Comparison of ENCODE assay signal across 24 mouse cellular contexts in the genomic region with DNA sequence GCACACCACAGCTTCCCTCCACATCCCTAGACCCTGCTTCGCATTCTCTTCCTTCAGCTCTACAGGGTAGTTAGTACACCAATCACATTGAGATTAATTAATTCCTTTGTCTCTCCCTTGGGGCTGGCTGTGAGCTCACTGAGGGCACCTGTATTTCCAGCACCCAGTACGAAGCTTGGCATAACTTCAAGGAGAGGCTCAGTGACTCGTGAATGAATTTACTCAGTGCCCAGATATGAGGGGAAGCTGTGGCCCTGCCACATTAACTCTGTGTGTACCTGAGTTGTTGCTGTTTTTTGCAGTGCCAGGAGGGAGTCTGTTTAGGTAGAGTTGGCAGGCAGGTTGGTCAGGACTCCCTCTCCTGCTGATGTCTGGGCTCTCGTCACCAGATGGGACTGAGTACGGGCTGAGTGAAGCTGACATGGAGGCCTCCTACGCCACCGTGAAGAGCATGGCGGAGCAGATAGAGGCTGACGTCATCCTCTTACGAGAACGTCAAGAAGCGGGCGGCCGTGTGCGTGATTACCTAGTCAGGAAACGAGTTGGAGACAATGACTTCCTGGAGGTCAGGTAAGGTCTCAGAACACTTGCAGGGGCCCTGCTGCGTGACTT. TPM values are rescaled to one million over a fixed set of nuclear protein-coding genes. Genes with fewer than 3 reads are reported as not detected.
DNase-seq lines count a peak whose midpoint lies in the region; ATAC-seq and TF ChIP-seq lines count a peak whose summit lies in the region.
"Had no signal": no experiment of that assay in that cellular context is flagged by ENCODE, and none has a peak within 500 bp of the region (broad histone marks: within the 10 kb centered on the region; RNA-seq: fewer than 3 reads in every experiment).

No protein-coding gene starts in this region.

- H3K4me2 ChIP-seq in heart, embryonic 14.5 days (ENCODE audit: low read length), result no peak overlapping the region
- H3K4me2 ChIP-seq: embryonic facial prominence, embryonic 15.5 days; heart, embryonic 13.5 days; hindbrain, embryonic 12.5 days had no signal

- H3K27me3 ChIP-seq in cerebellum, adult 2 months (ENCODE audit: control insufficient read depth, insufficient read depth, low read length), result no peaks in the 10 kb centered on the region
- H3K27me3 ChIP-seq in heart, embryonic 14.5 days (ENCODE audit: control insufficient read depth, insufficient read depth, low read length), result no peaks in the 10 kb centered on the region
- H3K27me3 ChIP-seq: CH12.LX; embryonic facial prominence, embryonic 15.5 days; heart, embryonic 13.5 days; hindbrain, embryonic 12.5 days; Patski had no signal

- TF ChIP-seq POLR2A in cerebellum, adult 2 months (IDR thresholded peaks at IDR 0.05; ENCODE audit: borderline replicate concordance, insufficient read depth, low read length), result no peak

- H3K9me3 ChIP-seq in heart, embryonic 14.5 days (ENCODE audit: control insufficient read depth, low read length), result no peaks in the 10 kb centered on the region
- H3K9me3 ChIP-seq: embryonic facial prominence, embryonic 15.5 days; heart, embryonic 13.5 days; hindbrain, embryonic 12.5 days had no signal

- 0 out of 2 replicates have a peak overlapping the region, but pooled peaks have one; percentile 48 for H3K9ac ChIP-seq in heart, embryonic 14.5 days (ENCODE audit: low read length)
- H3K9ac ChIP-seq: embryonic facial prominence, embryonic 15.5 days; heart, embryonic 13.5 days; hindbrain, embryonic 12.5 days had no signal

- peak overlapping the region; percentile 29 for H3K27ac ChIP-seq in cerebellum, adult 2 months (ENCODE audit: insufficient read depth, low read length)
- no peak overlapping the region for H3K27ac ChIP-seq in heart, embryonic 14.5 days (replicated peaks in 1 of 2; ENCODE audit: control insufficient read depth in 1 of 2, insufficient read depth in 1 of 2, low read depth in 2 of 2, low read length in 2 of 2)
- H3K27ac ChIP-seq: embryonic facial prominence, embryonic 15.5 days; gastrocnemius, adult 2 months; heart, embryonic 13.5 days; hindbrain, embryonic 12.5 days had no signal

- 27% methylated on average over 17 of the region's 17 CpGs for WGBS in cerebellum, adult 2 months
- 73% methylated on average over 17 of the region's 17 CpGs for WGBS in heart, embryonic 14.5 days

- H3K36me3 ChIP-seq in heart, embryonic 14.5 days (ENCODE audit: control insufficient read depth, insufficient read depth, low read length), result peaks cover 47% of the 10 kb centered on the region

- peaks cover 19% of the 10 kb centered on the region for H3K4me1 ChIP-seq in cerebellum, adult 2 months (ENCODE audit: control insufficient read depth, insufficient read depth, low read length)
- no peaks in the 10 kb centered on the region for H3K4me1 ChIP-seq in heart, embryonic 14.5 days (ENCODE audit: control insufficient read depth in 2 of 2, insufficient read depth in 2 of 2, low read length in 2 of 2)
- H3K4me1 ChIP-seq: embryonic facial prominence, embryonic 15.5 days; hindbrain, embryonic 12.5 days had no signal

- TF ChIP-seq CTCF in cerebellum, adult 2 months (IDR thresholded peaks at IDR 0.05; ENCODE audit: borderline replicate concordance, insufficient read depth, low read depth, low read length), result no peak

- peak; percentile 48 to 56 for DNase-seq in cerebellum, adult 2 months
- DNase-seq in cerebellum, adult 11 months, result no peak
- DNase-seq in heart, adult 11 months, result no peak
- peak; percentile 36 for DNase-seq in kidney, postnatal 14 days
- no peak for DNase-seq in kidney, adult 9 months
- DNase-seq in spleen, postnatal 10 days (ENCODE audit: low spot score in 2 of 2), result no peak
- DNase-seq: adrenal gland, adult 2 months; adrenal gland, postnatal 25 days; cerebellum, adult 8-10 months; embryo, embryonic 11 days; gastrocnemius, adult 2 months; gastrocnemius, postnatal 25 days; heart, postnatal 10 days; heart, postnatal 4 days had no signal

- H3K4me3 ChIP-seq in cerebellum, adult 2 months (replicated peaks; ENCODE audit: insufficient read depth, low read depth, low read length), result no peak overlapping the region
- no peak overlapping the region for H3K4me3 ChIP-seq in heart, embryonic 14.5 days (ENCODE audit: control insufficient read depth in 1 of 2, insufficient read depth in 1 of 2, low read depth in 1 of 2, low read length in 2 of 2)
- H3K4me3 ChIP-seq: embryonic facial prominence, embryonic 15.5 days; erythroblast, embryonic 14.5 days; gastrocnemius, adult 2 months; heart, embryonic 13.5 days; hindbrain, embryonic 12.5 days had no signal

- ATAC-seq in heart, embryonic 14.5 days (ENCODE audit: insufficient number of reproducible peaks, insufficient read depth, low FRiP score, low read depth), result no peak
- ATAC-seq: hindbrain, embryonic 16.5 days; inflammation-experienced regulatory T-cells, adult 6 months; intestine, postnatal 0 days; Patski had no signal

RNA-seq across cellular contexts. Expression of gene Gtpbp1, which starts 16.1 kb away (rescaled TPM):
- polyA plus RNA-seq in cerebellum, adult 2 months (2012; rRNA removed), result 52.5 and 59.5 TPM in 2 replicates
- 25.3 and 26.2 TPM in 2 replicates for polyA plus RNA-seq in heart, embryonic 14.5 days (2014; fragmentation: Nextera tagmentation; extraction: Ambion mirVana)

RNA-seq across cellular contexts. Expression of gene Josd1, which starts 19.0 kb away (rescaled TPM):
- polyA plus RNA-seq in cerebellum, adult 2 months (2012; rRNA removed), result 43.8 and 45.0 TPM in 2 replicates
- polyA plus RNA-seq in heart, embryonic 14.5 days (2014; fragmentation: Nextera tagmentation; extraction: Ambion mirVana), result 17.5 and 18.2 TPM in 2 replicates

RNA-seq across cellular contexts. Expression of gene Sun2, which starts 35.6 kb away (rescaled TPM):
- 42.7 and 45.2 TPM in 2 replicates for polyA plus RNA-seq in cerebellum, adult 2 months (2012; rRNA removed)
- polyA plus RNA-seq in heart, embryonic 14.5 days (2014; fragmentation: Nextera tagmentation; extraction: Ambion mirVana), result 6.7 and 7.7 TPM in 2 replicates

RNA-seq across cellular contexts. Expression of gene Tomm22, which starts 36.0 kb away (rescaled TPM):
- polyA plus RNA-seq in cerebellum, adult 2 months (2012; rRNA removed), result 99.9 and 106 TPM in 2 replicates
- polyA plus RNA-seq in heart, embryonic 14.5 days (2014; fragmentation: Nextera tagmentation; extraction: Ambion mirVana), result 233 and 237 TPM in 2 replicates

RNA-seq across cellular contexts. Expression of gene Cby1, which starts 47.7 kb away (rescaled TPM):
- polyA plus RNA-seq in cerebellum, adult 2 months (2012; rRNA removed), result 30.3 and 32.3 TPM in 2 replicates
- polyA plus RNA-seq in heart, embryonic 14.5 days (2014; fragmentation: Nextera tagmentation; extraction: Ambion mirVana), result 47.6 and 48.7 TPM in 2 replicates

Comparison
In these comparisons a context has a peak if more than half of its experiments do, and no peak if none do; other contexts are left out.
1. DNase-seq: peak in cerebellum, adult 2 months (2 of 2) and kidney, postnatal 14 days (single experiment); none in cerebellum, adult 11 months (single experiment), heart, adult 11 months (single experiment), kidney, adult 9 months (single experiment) and spleen, postnatal 10 days (0 of 2).